Mouse (Mus musculus) kidney, embryonic 15.5 days (tissue): ENCODE measurements around the gene Igsf3. TPM values are rescaled to one million over a fixed set of nuclear protein-coding genes. Genes with fewer than 3 reads are reported as not detected.

Experiments
- ATAC-seq: fragments of 200-750 bp; cut with Nextera tagmentation; replicated peaks from 2 replicates; pipeline ENCODE4 v1.8.0; 2017; ENCODE audit warnings: moderate TSS enrichment; ENCODE audit not compliant: low FRiP score
- H3K27ac ChIP-seq: fragments of 300-500 bp; sonication (generic); 2 replicates; pipeline ENCODE4 v1.5.1; 2015; ENCODE audit warnings: mild to moderate bottlenecking, inconsistent platforms
- H3K27me3 ChIP-seq: fragments of 300-500 bp; sonication (generic); 2 replicates; pipeline ENCODE4 v1.6.1; 2015; ENCODE audit warnings: inconsistent platforms
- H3K36me3 ChIP-seq: fragments of 300-500 bp; sonication (generic); 2 replicates; pipeline ENCODE4 v1.6.1; 2015; ENCODE audit warnings: inconsistent platforms
- H3K4me1 ChIP-seq: fragments of 300-500 bp; sonication (generic); 2 replicates; pipeline ENCODE4 v1.6.1; 2015; ENCODE audit warnings: inconsistent platforms
- H3K4me2 ChIP-seq: fragments of 300-500 bp; sonication (generic); 2 replicates; pipeline ENCODE4 v1.6.1; 2015; ENCODE audit warnings: moderate library complexity, mild to moderate bottlenecking, inconsistent platforms
- H3K4me3 ChIP-seq: fragments of 300-500 bp; sonication (generic); replicated peaks from 2 replicates; pipeline ENCODE4 v1.5.1; 2015; ENCODE audit warnings: mild to moderate bottlenecking, inconsistent platforms
- H3K9ac ChIP-seq: fragments of 300-500 bp; sonication (generic); 2 replicates; pipeline ENCODE4 v1.6.1; 2015; ENCODE audit warnings: mild to moderate bottlenecking, inconsistent platforms
- H3K9me3 ChIP-seq: fragments of 300-500 bp; sonication (generic); replicated peaks from 2 replicates; pipeline ENCODE4 v1.6.1; 2016; ENCODE audit warnings: inconsistent platforms
- WGBS: fragments of 180-500 bp; shearing (Covaris S2); methylation state at CpG from one replicate; pipeline ENCODE4 v1.1.7; 2015; ENCODE audit warnings: mixed read lengths; 5-methylcytosine and 5-hydroxymethylcytosine counted together
- polyA plus RNA-seq: library from polyadenylated mRNA; unstranded; fragments of >200 nt; fragmentation: Nextera tagmentation; extraction: Ambion mirVana; gene quantifications from 2 replicates; pipeline ENCODE4 v1.2.1, GENCODE M21; 2015

Gene Igsf3
- polyA plus RNA-seq, 1 experiment from 2014 or later: 25.4 TPM

GRCm38 (mm10) chr3:101396061-101396460 is 19.2 kb downstream of the Igsf3 start:
- no peak overlapping the region for H3K27ac ChIP-seq
- ATAC-seq: no peak
- H3K9me3 ChIP-seq: no peaks in the 10 kb centered on the region
- H3K4me3 ChIP-seq: no peak overlapping the region
- WGBS: 77% methylated on average over 3 of the region's 3 CpGs
- no peak overlapping the region for H3K4me2 ChIP-seq
- H3K4me1 ChIP-seq: peaks cover 69% of the 10 kb centered on the region
- H3K9ac ChIP-seq: no peak overlapping the region
- H3K27me3 ChIP-seq: no peaks in the 10 kb centered on the region
- no peaks in the 10 kb centered on the region for H3K36me3 ChIP-seq

- no peak overlapping the region for H3K9ac ChIP-seq
- no peak for ATAC-seq
- 38% methylated on average over 13 of the region's 13 CpGs for WGBS
- H3K27me3 ChIP-seq: no peaks in the 10 kb centered on the region
- H3K4me2 ChIP-seq: no peak overlapping the region
- H3K4me1 ChIP-seq: peaks cover 77% of the 10 kb centered on the region
- H3K36me3 ChIP-seq: no peaks in the 10 kb centered on the region
- H3K27ac ChIP-seq: no peak overlapping the region
- H3K9me3 ChIP-seq: no peaks in the 10 kb centered on the region
- H3K4me3 ChIP-seq: no peak overlapping the region
Observed at GRCm38 (mm10) chr3:101396726-101397263, 19.9 kb downstream of the Igsf3 start.

DNA sequence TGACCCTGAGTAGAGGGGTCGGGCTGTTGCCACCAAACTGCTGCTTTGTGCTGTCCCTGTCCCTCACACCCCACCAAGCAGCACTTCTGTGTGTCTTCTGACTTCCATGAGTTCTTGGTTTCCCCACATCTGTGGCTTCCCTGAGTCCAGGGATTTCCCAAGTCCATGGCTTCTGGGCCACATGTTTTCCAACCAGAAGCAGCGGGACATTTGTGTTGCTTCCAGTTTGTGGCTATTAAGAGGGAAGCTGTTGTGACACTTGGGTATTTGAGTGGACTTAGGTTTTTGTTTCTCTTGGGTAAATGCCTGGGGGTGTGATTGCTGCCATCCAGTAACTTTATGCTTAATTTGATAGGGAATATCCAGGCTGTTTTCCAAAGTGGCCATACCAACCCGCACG is 20.5 kb downstream of the Igsf3 start:
- no peak overlapping the region for H3K4me2 ChIP-seq
- no peaks in the 10 kb centered on the region for H3K9me3 ChIP-seq
- ATAC-seq: no peak
- peaks cover 79% of the 10 kb centered on the region for H3K4me1 ChIP-seq
- no peaks in the 10 kb centered on the region for H3K27me3 ChIP-seq
- 62% methylated on average over 4 of the region's 4 CpGs for WGBS
- no peaks in the 10 kb centered on the region for H3K36me3 ChIP-seq
- H3K4me3 ChIP-seq: no peak overlapping the region
- no peak overlapping the region for H3K9ac ChIP-seq
- H3K27ac ChIP-seq: peak overlapping the region; percentile 86

DNA sequence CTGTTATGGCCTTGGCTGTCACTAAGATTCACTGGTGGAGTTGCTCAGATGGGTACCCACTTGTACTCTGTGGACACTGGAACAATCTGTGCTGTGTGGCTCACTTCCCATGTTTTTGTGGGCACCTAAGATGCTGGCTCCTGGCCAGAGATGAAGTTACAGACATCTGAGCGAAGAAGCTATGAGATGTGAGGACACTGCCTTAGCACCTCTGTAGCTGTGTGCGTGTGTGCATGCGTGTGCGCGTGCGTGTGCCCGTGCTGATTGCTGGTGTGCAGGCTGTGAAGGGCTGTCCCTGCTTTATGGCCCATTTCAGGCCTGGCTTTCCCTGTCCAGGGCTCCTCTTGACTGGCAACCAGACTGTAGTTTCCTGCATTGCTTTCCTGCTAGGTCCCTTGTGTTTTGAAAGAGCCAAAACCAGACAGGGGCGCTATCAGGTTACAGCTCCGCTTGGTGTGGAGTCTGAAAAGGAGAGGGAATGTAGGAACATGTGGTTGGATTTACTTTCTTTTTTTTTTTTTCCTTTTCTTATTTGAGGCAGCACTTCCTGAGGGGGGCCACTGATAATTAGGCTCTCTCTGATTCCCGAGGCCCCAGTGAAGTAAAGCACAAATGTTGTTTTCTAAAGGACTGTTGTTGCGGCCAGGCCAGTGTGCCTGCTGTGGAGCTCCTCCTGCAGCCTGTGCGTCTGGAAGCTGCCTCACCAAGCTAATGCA is 21.3 kb downstream of the Igsf3 start:
- H3K9ac ChIP-seq: no peak overlapping the region
- H3K9me3 ChIP-seq: no peaks in the 10 kb centered on the region
- WGBS: 18% methylated on average over 12 of the region's 12 CpGs
- no peak overlapping the region for H3K4me3 ChIP-seq
- ATAC-seq: peak; percentile 59
- H3K27me3 ChIP-seq: no peaks in the 10 kb centered on the region
- H3K4me1 ChIP-seq: peaks cover 79% of the 10 kb centered on the region
- H3K36me3 ChIP-seq: no peaks in the 10 kb centered on the region
- peak overlapping the region; percentile 86 for H3K27ac ChIP-seq
- peak overlapping the region; percentile 26 for H3K4me2 ChIP-seq

- peaks cover 73% of the 10 kb centered on the region for H3K4me1 ChIP-seq
- H3K27me3 ChIP-seq: no peaks in the 10 kb centered on the region
- no peaks in the 10 kb centered on the region for H3K9me3 ChIP-seq
- no peak overlapping the region; the same call in 1 of the 2 replicates for H3K4me2 ChIP-seq
- H3K9ac ChIP-seq: no peak overlapping the region
- H3K27ac ChIP-seq: peak overlapping the region; percentile 86
- 52% methylated on average over 2 of the region's 2 CpGs for WGBS
- no peaks in the 10 kb centered on the region for H3K36me3 ChIP-seq
- no peak overlapping the region for H3K4me3 ChIP-seq
- ATAC-seq: no peak
Observed at GRCm38 (mm10) chr3:101398877-101399276, 22.0 kb downstream of the Igsf3 start.

- no peak overlapping the region for H3K4me2 ChIP-seq
- H3K27ac ChIP-seq: no peak overlapping the region
- WGBS: 15% methylated on average over 5 of the region's 5 CpGs
- H3K4me3 ChIP-seq: no peak overlapping the region
- H3K36me3 ChIP-seq: no peaks in the 10 kb centered on the region
- H3K4me1 ChIP-seq: peaks cover 68% of the 10 kb centered on the region
- ATAC-seq: no peak
- no peak overlapping the region for H3K9ac ChIP-seq
- no peaks in the 10 kb centered on the region for H3K27me3 ChIP-seq
- H3K9me3 ChIP-seq: no peaks in the 10 kb centered on the region
Observed at GRCm38 (mm10) chr3:101401501-101401900, 24.6 kb downstream of the Igsf3 start.

DNA sequence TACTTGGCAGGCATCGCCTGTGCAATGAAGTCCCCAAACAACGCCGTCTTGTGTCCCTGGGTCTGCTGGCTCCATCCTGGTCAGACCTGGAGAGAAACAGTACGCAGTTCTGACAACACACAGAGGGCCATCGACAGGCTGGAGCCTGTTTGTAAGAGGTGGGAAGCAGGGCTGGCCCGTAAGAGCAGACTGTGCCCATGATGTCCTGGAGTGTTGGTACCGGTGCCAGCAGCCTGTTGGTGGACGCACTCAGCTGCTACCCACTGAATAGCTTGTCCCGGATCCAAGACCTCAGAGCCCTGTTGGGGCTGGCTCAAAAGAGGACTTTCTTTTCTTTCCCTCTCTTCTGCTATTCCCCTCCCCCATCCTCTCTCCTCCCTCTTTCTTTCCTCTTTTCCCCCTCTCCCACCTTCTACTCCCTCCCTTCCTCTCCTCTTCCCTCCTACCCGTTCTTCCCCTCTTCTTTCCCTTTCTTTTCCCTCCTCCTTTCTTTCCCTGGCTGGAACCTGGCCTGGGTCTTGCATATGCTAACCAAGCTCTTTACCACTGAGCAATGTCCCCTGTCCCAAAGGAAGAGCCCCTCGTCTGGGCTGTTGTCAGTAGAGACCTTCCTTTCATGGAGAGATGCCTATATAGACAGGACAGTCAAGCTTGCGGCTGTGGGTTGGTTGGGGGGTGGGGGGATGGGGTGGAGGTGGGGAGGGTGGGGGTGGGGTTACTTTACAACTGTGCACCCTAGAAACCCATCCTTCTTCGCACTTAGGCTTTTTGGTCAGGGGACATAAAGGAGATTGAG is 27.9 kb downstream of the Igsf3 start:
- Histone ChIP-seq H3K27me3 (no peaks in the 10 kb centered on the region), H3K36me3 (no peaks in the 10 kb centered on the region), H3K4me3 (no peak overlapping the region), H3K9ac (no peak overlapping the region), H3K9me3 (no peaks in the 10 kb centered on the region), H3K27ac (no peak overlapping the region), H3K4me1 (peaks cover 56% of the 10 kb centered on the region), H3K4me2 (no peak overlapping the region)
- ATAC-seq: no peak
- 65% methylated on average over 13 of the region's 13 CpGs for WGBS

GRCm38 (mm10) chr3:101405495-101405894 is 28.6 kb downstream of the Igsf3 start:
- 0 out of 2 replicates have a peak, but pooled peaks have one; percentile 23 for ATAC-seq
- Histone ChIP-seq H3K27ac (no peak overlapping the region), H3K9me3 (no peaks in the 10 kb centered on the region), H3K4me1 (peaks cover 58% of the 10 kb centered on the region), H3K36me3 (no peaks in the 10 kb centered on the region), H3K4me3 (no peak overlapping the region), H3K27me3 (no peaks in the 10 kb centered on the region), H3K4me2 (no peak overlapping the region), H3K9ac (no peak overlapping the region)
- 29% methylated on average over 10 of the region's 10 CpGs for WGBS

DNA sequence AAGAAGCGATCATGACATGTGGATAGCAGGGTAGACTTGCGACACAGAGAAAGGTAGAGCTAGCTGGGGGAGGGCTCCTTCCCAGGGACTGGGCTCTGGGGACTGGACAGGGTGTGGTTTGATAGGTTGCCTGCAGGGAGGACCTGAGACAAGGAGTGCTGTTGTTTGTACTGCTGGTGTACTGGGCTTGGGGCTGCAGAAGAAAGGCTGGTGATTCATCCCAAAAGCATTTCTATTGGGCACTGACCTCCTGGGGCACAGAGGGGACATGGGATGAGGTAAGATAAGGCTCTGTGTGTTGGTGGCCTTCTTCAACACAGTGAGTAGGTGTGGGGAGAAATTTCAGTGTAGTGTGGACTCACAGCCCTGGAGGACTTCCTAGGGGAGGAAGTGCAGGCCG is 29.2 kb downstream of the Igsf3 start:
- Histone ChIP-seq H3K36me3 (no peaks in the 10 kb centered on the region), H3K27me3 (no peaks in the 10 kb centered on the region), H3K4me3 (no peak overlapping the region), H3K4me2 (no peak overlapping the region), H3K27ac (peak overlapping the region; percentile 15; the same call in 1 of the 2 replicates), H3K9me3 (no peaks in the 10 kb centered on the region), H3K9ac (no peak overlapping the region), H3K4me1 (peaks cover 63% of the 10 kb centered on the region)
- WGBS: 37% methylated on average over 3 of the region's 3 CpGs
- no peak for ATAC-seq

GRCm38 (mm10) chr3:101407568-101407967 is 30.7 kb downstream of the Igsf3 start:
- Histone ChIP-seq H3K27me3 (no peaks in the 10 kb centered on the region), H3K4me3 (no peak overlapping the region), H3K9me3 (no peaks in the 10 kb centered on the region), H3K36me3 (no peaks in the 10 kb centered on the region), H3K9ac (no peak overlapping the region), H3K27ac (no peak overlapping the region), H3K4me1 (peaks cover 63% of the 10 kb centered on the region), H3K4me2 (no peak overlapping the region)
- WGBS: 75% methylated on average over 8 of the region's 8 CpGs
- no peak for ATAC-seq

DNA sequence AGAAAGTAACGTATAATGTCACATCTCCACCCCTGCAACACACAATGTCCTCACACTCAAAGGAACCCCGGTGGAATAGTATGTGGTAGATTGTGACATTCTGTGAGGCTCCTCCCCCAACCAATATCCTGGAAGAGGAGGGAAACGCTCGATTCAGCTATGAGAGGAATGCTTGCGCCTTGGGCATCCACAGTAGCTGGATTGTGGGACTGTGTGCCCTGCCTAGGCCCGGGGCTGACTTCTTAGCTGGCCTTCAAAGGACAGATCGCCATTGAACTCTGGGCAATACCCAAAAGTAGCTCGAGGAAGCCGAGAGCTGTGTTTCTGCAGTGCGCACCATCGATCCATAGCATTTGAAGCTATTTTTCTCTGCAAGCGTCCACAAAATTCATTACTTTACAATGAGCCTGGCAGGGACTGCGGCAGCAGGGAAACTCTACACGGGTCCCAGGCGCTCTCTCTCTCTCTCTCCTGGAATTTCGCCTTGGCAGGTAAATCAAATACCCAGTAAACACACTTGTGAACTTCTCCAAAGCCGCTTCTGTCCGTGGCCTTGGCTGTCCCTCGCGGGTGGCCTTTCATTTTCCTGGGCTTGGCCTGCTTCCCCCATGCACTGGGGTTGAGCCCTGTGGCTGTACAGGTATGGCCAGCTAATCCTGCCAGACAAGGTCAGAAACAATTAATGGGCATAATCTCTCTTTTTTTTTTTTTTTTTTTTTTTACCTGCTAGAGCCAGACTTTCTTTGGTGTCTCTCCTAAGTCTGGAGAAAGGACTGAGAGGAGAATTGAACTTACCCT is 32.3 kb downstream of the Igsf3 start:
- Histone ChIP-seq H3K9me3 (no peaks in the 10 kb centered on the region), H3K4me1 (peaks cover 70% of the 10 kb centered on the region), H3K4me3 (no peak overlapping the region), H3K4me2 (peak overlapping the region; percentile 30), H3K27me3 (no peaks in the 10 kb centered on the region), H3K9ac (no peak overlapping the region), H3K27ac (peak overlapping the region; percentile 70), H3K36me3 (no peaks in the 10 kb centered on the region)
- no peak for ATAC-seq
- WGBS: 42% methylated on average over 20 of the region's 20 CpGs
